Mouse (Mus musculus): Measurements from ENCODE around the gene Adamts3. TPM values are rescaled to one million over a fixed set of nuclear protein-coding genes. Genes with fewer than 3 reads are reported as not detected.

Gene Adamts3
- total and polyA plus RNA-seq, 3 experiments: 11.4 to 15.7 TPM; not detected in 1

DNA sequence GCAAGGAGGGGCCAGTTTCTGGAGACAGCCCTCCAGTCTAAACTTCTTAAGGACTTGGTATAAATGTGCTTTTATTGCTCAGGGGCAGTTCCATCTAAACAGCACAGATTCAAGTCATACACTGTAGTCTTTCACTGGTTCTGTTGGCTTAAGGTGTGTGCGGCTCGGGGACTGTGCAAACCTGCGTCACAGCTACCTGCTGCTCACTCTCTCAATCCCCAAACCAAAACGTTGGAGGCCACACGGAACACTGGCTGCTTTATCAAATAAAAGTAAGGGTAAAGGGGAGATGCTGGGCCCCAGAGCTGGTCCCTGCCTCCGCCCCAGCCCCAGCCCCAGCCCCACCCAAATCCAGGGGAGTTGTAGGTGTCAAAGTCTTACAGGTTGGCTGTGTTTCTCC lies 66.5 kb downstream of the Adamts3 start:
- H3K9ac ChIP-seq (ENCODE audit: control insufficient read depth, low read depth, low read length, poor library complexity, severe bottlenecking): no peak overlapping the region
- no peaks in the 10 kb centered on the region for H3K9me3 ChIP-seq (replicated peaks; ENCODE audit: insufficient read depth, low read length)
- no peak for TF ChIP-seq POLR2AphosphoS2 (IDR thresholded peaks at IDR 0.05; ENCODE audit: low read length)
- TF ChIP-seq EP300 (IDR thresholded peaks at IDR 0.05; ENCODE audit: low read depth in 1 of 2, low read length in 2 of 2): no peak
- no peak for TF ChIP-seq MAX (IDR thresholded peaks at IDR 0.05; ENCODE audit: low read length)
- no peak for TF ChIP-seq E2F4 (IDR thresholded peaks at IDR 0.05; ENCODE audit: borderline replicate concordance, low read depth, low read length)
- TF ChIP-seq NELFE (IDR thresholded peaks at IDR 0.05; ENCODE audit: low read depth, low read length): no peak
- TF ChIP-seq TBP (IDR thresholded peaks at IDR 0.05; ENCODE audit: low read depth, low read length): no peak
- TF ChIP-seq MAZ (IDR thresholded peaks at IDR 0.05; ENCODE audit: low read depth, low read length): no peak
- TF ChIP-seq ZNF384 (IDR thresholded peaks at IDR 0.05; ENCODE audit: low read depth, low read length): no peak
- TF ChIP-seq ETS1 (IDR thresholded peaks at IDR 0.05; ENCODE audit: low read depth, low read length): no peak
- TF ChIP-seq UBTF (IDR thresholded peaks at IDR 0.05; ENCODE audit: borderline replicate concordance, insufficient read depth, low read depth, low read length): no peak
- TF ChIP-seq RAD21 (IDR thresholded peaks at IDR 0.05; ENCODE audit: low read depth, low read length): no peak
- no peak for TF ChIP-seq GABPA (IDR thresholded peaks at IDR 0.05; ENCODE audit: low read depth, low read length)
- no peak for TF ChIP-seq MYB (IDR thresholded peaks at IDR 0.05; ENCODE audit: low read depth, low read length)
- no peak for TF ChIP-seq ELF1 (IDR thresholded peaks at IDR 0.05; ENCODE audit: low read depth, low read length)
- no peak for TF ChIP-seq ZC3H11A (IDR thresholded peaks at IDR 0.05; ENCODE audit: low read depth, low read length)
- TF ChIP-seq POLR2AphosphoS5 (IDR thresholded peaks at IDR 0.05; ENCODE audit: borderline replicate concordance, low read depth, low read length): no peak
- TF ChIP-seq MEF2A (IDR thresholded peaks at IDR 0.05; ENCODE audit: extremely low read depth, insufficient replicate concordance, low read depth, low read length, poor library complexity, severe bottlenecking): no peak
- no peak for TF ChIP-seq ZKSCAN1 (IDR thresholded peaks at IDR 0.05; ENCODE audit: low read depth, low read length)
- no peak overlapping the region for H3K27ac ChIP-seq (ENCODE audit: control insufficient read depth, low read depth, low read length)
- no peak for DNase-seq (ENCODE audit: low read depth, low spot score)
- H3K4me1 ChIP-seq (ENCODE audit: control insufficient read depth in 1 of 2, insufficient read depth in 2 of 2, low read length in 2 of 2): peaks cover 11 to 12% of the 10 kb centered on the region in 2 experiments
- no peak overlapping the region for H3K4me3 ChIP-seq (ENCODE audit: control insufficient read depth in 1 of 2, insufficient read depth in 1 of 2, low read depth in 2 of 2, low read length in 2 of 2)
- no peaks in the 10 kb centered on the region for H3K27me3 ChIP-seq (ENCODE audit: control insufficient read depth in 1 of 2, insufficient read depth in 2 of 2, low read length in 2 of 2)
- H3K79me2 ChIP-seq (ENCODE audit: control insufficient read depth, insufficient read depth, low read length, poor library complexity): peaks cover 6% of the 10 kb centered on the region; the same call in 1 of the 2 replicates
- H3K36me3 ChIP-seq (ENCODE audit: control insufficient read depth in 1 of 2, insufficient read depth in 2 of 2, low read length in 2 of 2): peaks cover 0 to 13% of the 10 kb centered on the region in 2 experiments; a peak in 2 of 4 replicates

GRCm38 (mm10) chr5:89814552-89814951 lies 68.6 kb downstream of the Adamts3 start:
- no peak for TF ChIP-seq SIN3A (IDR thresholded peaks at IDR 0.05; ENCODE audit: low read length)
- no peak for TF ChIP-seq NRF1 (IDR thresholded peaks at IDR 0.05; ENCODE audit: insufficient read depth, low read depth, low read length, poor library complexity, severe bottlenecking)
- TF ChIP-seq TCF12 (IDR thresholded peaks at IDR 0.05; ENCODE audit: low read depth, low read length): no peak
- TF ChIP-seq CTCF (IDR thresholded peaks at IDR 0.05 in 2 of 3, conservative IDR thresholded peaks at IDR 0.05 in 1 of 3; ENCODE audit: control insufficient read depth in 1 of 3, insufficient read depth in 1 of 3, low read depth in 2 of 3, low read length in 3 of 3, poor library complexity in 1 of 3, severe bottlenecking in 1 of 3): no peak
- TF ChIP-seq MXI1 (IDR thresholded peaks at IDR 0.05; ENCODE audit: low read depth, low read length): no peak
- TF ChIP-seq MYB (IDR thresholded peaks at IDR 0.05; ENCODE audit: low read depth, low read length): no peak
- TF ChIP-seq KAT2A (conservative IDR thresholded peaks at IDR 0.05; ENCODE audit: low read depth, low read length): no peak
- no peak for TF ChIP-seq RCOR1 (IDR thresholded peaks at IDR 0.05; ENCODE audit: low read depth, low read length)
- no peak for TF ChIP-seq ZMIZ1 (IDR thresholded peaks at IDR 0.05; ENCODE audit: low read depth, low read length)
- TF ChIP-seq E2F4 (IDR thresholded peaks at IDR 0.05; ENCODE audit: borderline replicate concordance, low read depth, low read length): no peak
- TF ChIP-seq SMC3 (IDR thresholded peaks at IDR 0.05; ENCODE audit: low read depth, low read length): no peak
- TF ChIP-seq USF2 (IDR thresholded peaks at IDR 0.05; ENCODE audit: borderline replicate concordance in 1 of 2, insufficient read depth in 1 of 2, low read depth in 1 of 2, low read length in 2 of 2): no peak
- TF ChIP-seq CHD2 (IDR thresholded peaks at IDR 0.05; ENCODE audit: low read length): no peak
- TF ChIP-seq TAL1 (IDR thresholded peaks at IDR 0.05; ENCODE audit: low read length): no peak
- TF ChIP-seq MAX (IDR thresholded peaks at IDR 0.05; ENCODE audit: low read length): no peak
- no peak for TF ChIP-seq EP300 (IDR thresholded peaks at IDR 0.05; ENCODE audit: low read depth in 1 of 2, low read length in 2 of 2)
- no peak for TF ChIP-seq GATA1 (IDR thresholded peaks at IDR 0.05; ENCODE audit: low read depth, low read length)
- TF ChIP-seq HCFC1 (IDR thresholded peaks at IDR 0.05; ENCODE audit: low read depth, low read length): no peak
- no peak for TF ChIP-seq MAZ (IDR thresholded peaks at IDR 0.05; ENCODE audit: low read depth, low read length)
- no peak overlapping the region for H3K27ac ChIP-seq (ENCODE audit: control insufficient read depth, low read depth, low read length)

More at GRCm38 (mm10) chr5:89814552-89814951, 68.6 kb downstream of the Adamts3 start:
- 0 out of 2 replicates have a peak, but pooled peaks cover 3% of the 10 kb centered on the region for H3K79me2 ChIP-seq (ENCODE audit: control insufficient read depth, insufficient read depth, low read length, poor library complexity)
- no peaks in the 10 kb centered on the region for H3K4me1 ChIP-seq (ENCODE audit: control insufficient read depth in 1 of 2, insufficient read depth in 2 of 2, low read length in 2 of 2)
- H3K9ac ChIP-seq (ENCODE audit: control insufficient read depth, low read depth, low read length, poor library complexity, severe bottlenecking): no peak overlapping the region
- H3K4me3 ChIP-seq (ENCODE audit: control insufficient read depth in 1 of 2, insufficient read depth in 1 of 2, low read depth in 2 of 2, low read length in 2 of 2): no peak overlapping the region
- DNase-seq (ENCODE audit: low read depth, low spot score): no peak
- H3K9me3 ChIP-seq (replicated peaks; ENCODE audit: insufficient read depth, low read length): no peaks in the 10 kb centered on the region
- H3K27me3 ChIP-seq (ENCODE audit: control insufficient read depth in 1 of 2, insufficient read depth in 2 of 2, low read length in 2 of 2): no peaks in the 10 kb centered on the region
- no peaks in the 10 kb centered on the region for H3K36me3 ChIP-seq (ENCODE audit: control insufficient read depth in 1 of 2, insufficient read depth in 2 of 2, low read length in 2 of 2)

Measured in MEL (cell line).